Mouse (Mus musculus) forebrain, postnatal 0 days (tissue): ENCODE measurements around the gene Ttc22. TPM values are rescaled to one million over a fixed set of nuclear protein-coding genes. Genes with fewer than 3 reads are reported as not detected.

ENCODE experiments used
- ATAC-seq: fragments of 200-750 bp; cut with Nextera tagmentation; 2 replicates; pipeline ENCODE4 v1.8.0; 2017; ENCODE audit warnings: mild to moderate bottlenecking, moderate library complexity
- DNase-seq: peaks from one replicate; pipeline ENCODE4 v3.0.0-alpha.2; 2015
- H3K27ac ChIP-seq: fragments of 300-500 bp; sonication (generic); 2 replicates; pipeline ENCODE4 v1.5.1; 2014; ENCODE audit warnings: low read depth, mild to moderate bottlenecking, antibody characterized with exemption, low read length, moderate library complexity, mixed read lengths
- H3K27me3 ChIP-seq: fragments of 300-500 bp; sonication (generic); 2 replicates; pipeline ENCODE4 v1.6.1; 2014; ENCODE audit warnings: mild to moderate bottlenecking, low read length, mixed read lengths; ENCODE audit not compliant: insufficient read depth
- H3K36me3 ChIP-seq: fragments of 300-500 bp; sonication (generic); 2 replicates; pipeline ENCODE4 v1.6.1; 2014; ENCODE audit warnings: mild to moderate bottlenecking, moderate library complexity; ENCODE audit not compliant: insufficient read depth
- H3K4me1 ChIP-seq: fragments of 300-500 bp; sonication (generic); 2 replicates; pipeline ENCODE4 v1.6.1; 2014; ENCODE audit warnings: antibody characterized with exemption; ENCODE audit not compliant: insufficient read depth
- H3K4me2 ChIP-seq: fragments of 300-500 bp; sonication (generic); 2 replicates; pipeline ENCODE4 v1.6.1; 2014; ENCODE audit warnings: low read depth, mild to moderate bottlenecking, moderate library complexity
- H3K4me3 ChIP-seq: fragments of 300-500 bp; sonication (generic); 2 replicates; pipeline ENCODE4 v1.5.1; 2014; ENCODE audit warnings: low read depth, low read length, mixed read lengths
- H3K9ac ChIP-seq: fragments of 300-500 bp; sonication (generic); 2 replicates; pipeline ENCODE4 v1.6.1; 2014; ENCODE audit warnings: mild to moderate bottlenecking
- H3K9me3 ChIP-seq: fragments of 300-500 bp; sonication (generic); 2 replicates; pipeline ENCODE4 v1.6.1; 2016; ENCODE audit warnings: low read length
- CTCF ChIP-seq: sonication (generic); IDR thresholded peaks from 2 replicates; pipeline ENCODE4 v1.5.1; 2016; ENCODE audit warnings: antibody characterized with exemption, control low read depth, low read depth
- WGBS: fragments of 180-500 bp; shearing (Covaris S2); extraction: QIAGEN DNeasy Blood & Tissue Kit; methylation state at CpG from one replicate; pipeline ENCODE4 v1.1.7; 2014; 5-methylcytosine and 5-hydroxymethylcytosine counted together
- polyA plus RNA-seq: library from polyadenylated mRNA; unstranded; fragments of >200 nt; fragmentation: Nextera tagmentation; extraction: Ambion mirVana; gene quantifications from 2 replicates; pipeline ENCODE4 v1.2.1, GENCODE M21; 2015
- total RNA-seq: library from RNA; depleted of rRNA; stranded (reverse); fragments of >200 nt; gene quantifications from 2 replicates; pipeline ENCODE4 v1.2.3, GENCODE M21; 2014

Gene Ttc22
- total and polyA plus RNA-seq, 2 experiments from 2014 or later, result 1.6 to 2.5 TPM

DNA sequence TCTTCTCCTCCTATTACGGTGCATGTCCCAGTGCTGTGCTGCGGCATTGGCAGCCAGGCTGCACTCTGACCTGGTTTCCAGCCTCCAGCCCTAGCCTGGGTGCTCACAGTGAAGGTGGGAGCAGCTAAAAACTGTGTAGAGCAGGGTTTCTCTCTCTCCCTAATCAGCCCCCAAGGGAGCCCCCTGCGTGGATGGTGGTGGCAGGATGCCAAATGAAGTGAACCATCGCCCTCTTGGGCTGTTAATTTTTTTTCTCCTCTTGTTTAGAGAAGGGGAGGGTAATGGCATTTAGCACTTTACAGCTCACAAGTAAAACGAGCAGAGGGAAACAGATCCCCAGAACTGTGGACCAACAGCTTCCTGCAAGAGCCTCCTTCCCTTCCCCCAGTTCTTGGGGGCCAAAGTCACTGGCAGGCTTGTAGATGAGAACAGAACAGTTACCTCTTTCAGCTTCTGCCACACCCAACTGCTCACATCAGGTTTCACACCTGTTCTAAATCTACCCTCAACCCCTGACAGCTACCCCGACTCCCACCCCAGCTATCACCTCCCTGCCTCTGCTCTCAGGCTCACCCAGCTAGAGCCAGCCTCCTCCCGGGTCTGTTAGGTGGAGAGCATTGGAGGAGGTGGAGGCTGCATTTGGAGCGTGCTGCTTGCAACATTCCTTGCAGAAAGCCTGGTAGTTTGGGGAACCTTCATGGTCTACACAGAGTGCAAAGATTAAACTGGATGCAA lies 21.4 kb downstream of the Ttc22 start:
- H3K9ac ChIP-seq, result no peak overlapping the region
- no peak overlapping the region for H3K4me3 ChIP-seq
- no peak for ATAC-seq

DNA sequence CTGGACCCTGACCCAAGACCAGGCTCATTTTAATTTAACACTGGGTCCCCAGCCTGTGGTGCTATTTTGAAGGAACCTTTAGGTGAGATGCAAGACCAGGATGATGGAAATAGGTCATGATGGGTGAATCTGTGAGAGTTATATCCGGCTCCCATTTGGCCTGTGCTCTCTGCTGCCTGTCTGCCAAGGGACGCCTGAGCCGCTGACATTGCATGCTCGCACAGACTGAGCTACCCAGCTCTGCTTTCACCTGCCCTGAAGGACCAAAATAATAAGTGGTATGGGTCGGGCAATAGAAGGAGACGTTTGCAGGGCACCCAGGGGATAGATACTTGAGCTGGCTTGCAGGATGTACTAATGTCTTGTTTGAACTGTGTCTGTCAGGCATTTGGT lies 22.0 kb downstream of the Ttc22 start:
- Histone ChIP-seq H3K27ac (no peak overlapping the region), H3K4me3 (no peak overlapping the region), H3K9me3 (no peaks in the 10 kb centered on the region), H3K4me1 (no peaks in the 10 kb centered on the region), H3K36me3 (no peaks in the 10 kb centered on the region), H3K27me3 (no peaks in the 10 kb centered on the region), H3K9ac (no peak overlapping the region), H3K4me2 (no peak overlapping the region)
- DNase-seq, result no peak
- 77% methylated on average over 6 of the region's 6 CpGs for WGBS
- TF ChIP-seq CTCF, result no peak
- ATAC-seq, result no peak

More for the DNA sequence above, 21.4 kb downstream of the Ttc22 start:
- H3K27ac ChIP-seq, result no peak overlapping the region
- H3K9me3 ChIP-seq, result no peaks in the 10 kb centered on the region
- no peaks in the 10 kb centered on the region for H3K27me3 ChIP-seq
- H3K36me3 ChIP-seq, result no peaks in the 10 kb centered on the region
- TF ChIP-seq CTCF, result no peak
- 40% methylated on average over 8 of the region's 8 CpGs for WGBS
- no peaks in the 10 kb centered on the region for H3K4me1 ChIP-seq
- no peak for DNase-seq
- no peak overlapping the region for H3K4me2 ChIP-seq

DNA sequence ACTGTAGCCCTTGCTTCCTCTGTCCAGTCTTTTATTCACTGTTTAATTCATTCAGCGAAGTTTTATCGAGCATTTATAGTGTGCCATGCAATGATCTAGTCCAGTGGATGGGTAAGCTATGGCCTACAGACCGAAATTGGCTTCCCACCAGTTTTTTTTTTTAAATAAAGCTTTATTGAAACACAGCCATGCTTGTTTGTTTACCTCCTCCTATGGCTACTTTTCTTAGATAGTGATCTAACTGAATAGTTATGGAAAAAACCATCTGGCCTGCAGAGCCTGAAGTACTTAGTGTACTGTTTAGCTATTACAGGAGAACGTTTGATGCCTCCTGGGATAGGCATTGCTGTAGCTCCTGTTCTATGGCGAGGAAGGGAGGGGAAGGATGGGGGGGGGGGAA lies 23.6 kb downstream of the Ttc22 start:
- H3K36me3 ChIP-seq, result no peaks in the 10 kb centered on the region
- no peaks in the 10 kb centered on the region for H3K27me3 ChIP-seq
- H3K9ac ChIP-seq, result no peak overlapping the region
- no peak overlapping the region for H3K27ac ChIP-seq
- DNase-seq, result no peak
- no peaks in the 10 kb centered on the region for H3K9me3 ChIP-seq
- no peak for ATAC-seq
- H3K4me1 ChIP-seq, result no peaks in the 10 kb centered on the region
- TF ChIP-seq CTCF, result no peak
- no peak overlapping the region for H3K4me3 ChIP-seq
- no peak overlapping the region for H3K4me2 ChIP-seq
- 75% methylated on average over 5 of the region's 5 CpGs for WGBS

DNA sequence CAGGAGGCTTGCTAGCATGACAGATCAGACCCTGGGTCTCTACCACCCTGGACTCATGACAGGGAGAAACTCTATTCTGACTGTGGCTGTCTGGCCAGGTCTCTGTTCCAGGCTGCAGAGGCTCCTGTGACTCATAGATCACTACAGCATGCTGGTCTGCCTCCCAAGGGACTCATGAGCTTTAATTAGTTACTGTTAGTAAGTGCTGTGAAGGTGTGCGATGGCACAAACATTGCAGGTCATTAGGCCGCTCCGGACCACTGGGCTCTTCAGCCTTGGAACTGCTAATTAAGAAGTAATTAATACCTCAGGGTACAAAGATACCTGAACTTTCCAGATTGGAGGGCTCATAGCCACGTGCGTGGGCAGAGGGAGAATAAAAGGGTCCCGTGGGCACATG lies 24.9 kb downstream of the Ttc22 start:
- DNase-seq, result no peak
- H3K4me3 ChIP-seq, result no peak overlapping the region
- WGBS, result 74% methylated on average over 6 of the region's 6 CpGs
- no peak overlapping the region for H3K9ac ChIP-seq
- H3K27ac ChIP-seq, result no peak overlapping the region
- H3K27me3 ChIP-seq, result no peaks in the 10 kb centered on the region
- H3K4me2 ChIP-seq, result no peak overlapping the region
- peaks cover 7% of the 10 kb centered on the region for H3K4me1 ChIP-seq
- no peak for TF ChIP-seq CTCF
- H3K36me3 ChIP-seq, result no peaks in the 10 kb centered on the region
- no peak for ATAC-seq
- H3K9me3 ChIP-seq, result no peaks in the 10 kb centered on the region

DNA sequence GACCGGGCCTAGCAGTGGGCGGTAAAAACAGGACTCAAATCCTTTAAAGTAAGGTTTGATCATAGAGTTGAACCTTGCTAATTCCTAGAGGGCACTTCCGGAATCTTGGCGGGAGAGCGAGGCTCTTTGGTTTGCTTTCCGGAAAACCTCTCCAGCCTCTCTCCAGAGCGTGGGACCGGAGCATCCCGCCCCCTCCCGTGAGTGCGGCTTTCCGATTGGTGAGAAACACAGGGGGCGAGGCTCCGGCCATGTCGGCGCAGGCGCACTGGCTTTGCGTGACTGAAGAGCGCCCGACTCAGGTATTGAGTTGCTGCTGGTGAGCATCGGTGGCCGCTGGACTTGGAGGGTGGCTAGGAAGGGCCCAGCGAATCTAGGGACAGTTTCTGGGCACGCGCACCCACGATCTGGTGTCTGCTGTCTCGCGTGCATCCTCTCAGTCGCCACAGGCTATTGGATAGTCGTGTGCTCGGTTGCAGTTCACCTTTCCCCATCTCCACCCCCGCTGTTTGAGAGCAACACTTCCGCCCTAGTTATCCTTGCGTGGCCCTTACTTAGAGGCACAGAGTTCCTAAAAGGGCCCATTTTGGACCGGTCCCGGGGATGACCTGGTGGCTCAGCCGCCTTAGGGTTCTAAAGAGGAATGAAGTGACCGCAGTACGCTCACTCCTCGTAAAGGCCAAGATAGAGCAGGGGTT lies 28.7 kb downstream of the Ttc22 start, which contains the start of gene Pars2:
Gene Pars2 (plus strand): TSS at position 237 of the 695 bp plus-strand sequence.
- H3K4me1 ChIP-seq, result peaks cover 7% of the 10 kb centered on the region
- peak within 1 kb of the TSS; percentile 72 for H3K9ac ChIP-seq
- DNase-seq (peak; percentile 99), ATAC-seq (peak; percentile 99)
- no peak within 1 kb of the TSS for H3K27ac ChIP-seq
- peaks cover 21% of the 10 kb centered on the region for H3K36me3 ChIP-seq
- H3K9me3 ChIP-seq, result no peaks in the 10 kb centered on the region
- no peaks in the 10 kb centered on the region for H3K27me3 ChIP-seq
- TF ChIP-seq CTCF, result no peak; the same call in 1 of the 2 replicates
- H3K4me3 ChIP-seq, result peak within 1 kb of the TSS; percentile 62
- H3K4me2 ChIP-seq, result peak within 1 kb of the TSS; percentile 93
- 3% methylated on average over 40 of the region's 40 CpGs for WGBS

DNA sequence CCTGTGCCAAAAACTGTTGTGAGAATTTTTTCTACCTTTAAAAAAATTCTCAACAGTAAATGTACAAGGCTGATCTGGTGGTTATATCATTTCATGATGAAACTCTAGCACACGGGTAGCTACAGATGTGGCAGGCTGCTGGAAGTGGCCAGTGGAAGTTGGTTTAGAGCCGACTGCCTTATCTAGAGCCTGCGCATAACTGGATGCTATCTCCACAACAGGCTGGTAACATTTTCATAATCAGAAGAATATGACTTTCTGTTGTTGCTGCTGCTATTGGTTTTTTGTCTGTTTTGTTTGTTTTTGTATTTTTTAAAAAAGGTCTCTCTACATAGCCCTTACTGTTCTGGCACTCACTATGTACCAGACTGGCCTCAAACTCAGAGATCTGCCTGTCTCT lies 30.3 kb downstream of the Ttc22 start:
- 91% methylated on average over 3 of the region's 3 CpGs for WGBS
- Histone ChIP-seq H3K4me3 (no peak overlapping the region), H3K9me3 (no peaks in the 10 kb centered on the region), H3K9ac (no peak overlapping the region), H3K36me3 (peaks cover 21% of the 10 kb centered on the region), H3K4me1 (peaks cover 7% of the 10 kb centered on the region), H3K27me3 (no peaks in the 10 kb centered on the region), H3K4me2 (no peak overlapping the region), H3K27ac (no peak overlapping the region)
- no peak for DNase-seq
- TF ChIP-seq CTCF, result no peak
- ATAC-seq, result no peak

DNA sequence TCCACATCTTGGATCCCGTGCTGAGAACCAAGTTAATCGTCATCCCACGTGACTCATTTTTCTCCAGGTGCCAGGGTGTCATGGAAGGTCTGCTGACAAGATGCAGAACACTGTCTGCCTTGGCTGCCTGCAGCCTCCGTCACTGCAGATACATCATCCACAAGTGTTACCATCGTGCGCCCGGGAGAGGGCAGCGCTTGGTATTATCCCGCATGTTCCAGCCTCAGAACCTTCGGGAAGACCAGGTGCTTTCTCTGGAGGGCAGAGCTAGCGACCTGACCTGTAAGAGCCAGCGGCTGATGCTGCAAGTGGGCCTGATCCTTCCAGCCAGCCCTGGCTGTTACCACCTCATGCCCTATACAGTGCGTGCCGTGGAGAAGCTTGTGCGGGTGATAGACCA lies 30.8 kb downstream of the Ttc22 start:
- no peaks in the 10 kb centered on the region for H3K27me3 ChIP-seq
- no peaks in the 10 kb centered on the region for H3K9me3 ChIP-seq
- peaks cover 7% of the 10 kb centered on the region for H3K4me1 ChIP-seq
- DNase-seq, result no peak
- no peak overlapping the region for H3K9ac ChIP-seq
- no peak for TF ChIP-seq CTCF
- no peak overlapping the region for H3K27ac ChIP-seq
- 93% methylated on average over 15 of the region's 15 CpGs for WGBS
- peaks cover 26% of the 10 kb centered on the region for H3K36me3 ChIP-seq
- no peak overlapping the region for H3K4me3 ChIP-seq
- no peak for ATAC-seq
- H3K4me2 ChIP-seq, result no peak overlapping the region
